Mouse (Mus musculus) small intestine, adult 2 months (tissue): Measurements from ENCODE around the gene Mecr. TPM values are rescaled to one million over a fixed set of nuclear protein-coding genes. Genes with fewer than 3 reads are reported as not detected.

Source experiments
- H3K27ac ChIP-seq: fragments of 200-500 bp; 2 replicates; pipeline ENCODE4 v1.5.1; 2012; ENCODE audit warnings: low read depth, low read length, control low read depth, inconsistent platforms; ENCODE audit not compliant: insufficient read depth
- H3K27me3 ChIP-seq: fragments of 200-500 bp; 2 replicates; pipeline ENCODE4 v1.6.1; 2012; ENCODE audit warnings: mild to moderate bottlenecking, moderate library complexity, low read length, inconsistent platforms; ENCODE audit not compliant: control insufficient read depth, insufficient read depth
- H3K36me3 ChIP-seq: fragments of 200-500 bp; 2 replicates; pipeline ENCODE4 v1.6.1; 2012; ENCODE audit warnings: mild to moderate bottlenecking, low read length, control low read depth, inconsistent platforms; ENCODE audit not compliant: control insufficient read depth, insufficient read depth
- H3K4me1 ChIP-seq: fragments of 200-500 bp; 2 replicates; pipeline ENCODE4 v1.6.1; 2012; ENCODE audit warnings: low read length, inconsistent platforms, mixed read lengths; ENCODE audit not compliant: control insufficient read depth, insufficient read depth, insufficient read length
- H3K4me3 ChIP-seq: fragments of 200-500 bp; 2 replicates; pipeline ENCODE4 v1.5.1; 2012; ENCODE audit warnings: low read depth, mild to moderate bottlenecking, control low read depth, inconsistent platforms, low read length, moderate library complexity
- CTCF ChIP-seq: fragments of 200-500 bp; IDR thresholded peaks from 2 replicates; pipeline ENCODE4 v1.5.1; 2012; ENCODE audit warnings: low read depth, mild to moderate bottlenecking, control low read depth, inconsistent platforms, low read length, moderate library complexity, mixed read lengths; ENCODE audit not compliant: insufficient replicate concordance, insufficient read length; ENCODE audit errors: extremely low read depth
- POLR2A ChIP-seq: fragments of 200-500 bp; IDR thresholded peaks from 2 replicates; pipeline ENCODE4 v1.6.1; 2012; ENCODE audit warnings: low read depth, mild to moderate bottlenecking, control low read depth, inconsistent platforms, low read length, moderate library complexity
- WGBS: fragments of 180-500 bp; shearing (Covaris S2); methylation state at CpG from one replicate; pipeline ENCODE4 v1.1.7; 2018; 5-methylcytosine and 5-hydroxymethylcytosine counted together
- polyA plus RNA-seq: library from polyadenylated mRNA; depleted of rRNA; stranded (reverse); fragments of >200 nt; gene quantifications from 2 replicates; pipeline ENCODE4 v1.2.3, GENCODE M21; 2012

The Mecr gene
- polyA plus RNA-seq, 1 experiment, result 20.9 TPM

DNA sequence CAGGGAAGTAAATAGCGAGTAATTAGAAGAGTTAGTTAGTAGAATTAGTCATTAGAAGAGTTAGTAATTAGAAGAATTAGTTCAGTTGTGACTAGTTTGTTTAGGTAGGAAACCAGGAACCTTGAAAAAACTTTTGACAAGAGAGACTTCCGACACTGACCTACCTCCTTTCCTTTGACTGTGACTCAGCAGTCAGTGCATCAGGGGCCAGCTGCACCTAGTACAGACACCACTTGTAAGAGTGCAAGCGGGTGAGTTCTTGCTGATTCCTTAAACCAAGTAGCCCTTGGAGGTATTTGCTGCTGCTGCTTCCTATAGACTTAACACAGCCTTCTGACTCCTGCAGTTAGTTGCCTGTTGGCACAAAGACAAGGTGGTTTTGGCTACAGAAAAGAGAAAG, 47.4 kb downstream of the Mecr start:
- 77% methylated on average over 3 of the region's 3 CpGs for WGBS
- no peak overlapping the region for H3K27ac ChIP-seq
- no peak overlapping the region for H3K4me3 ChIP-seq
- peaks cover 59% of the 10 kb centered on the region for H3K36me3 ChIP-seq
- H3K27me3 ChIP-seq, result no peaks in the 10 kb centered on the region
- H3K4me1 ChIP-seq, result no peaks in the 10 kb centered on the region
- TF ChIP-seq CTCF, result no peak
- no peak for TF ChIP-seq POLR2A

GRCm38 (mm10) chr4:131897109-131897508, 53.8 kb downstream of the Mecr start:
- no peak overlapping the region for H3K4me3 ChIP-seq
- peaks cover 75% of the 10 kb centered on the region for H3K36me3 ChIP-seq
- no peaks in the 10 kb centered on the region for H3K27me3 ChIP-seq
- peaks cover 4% of the 10 kb centered on the region for H3K4me1 ChIP-seq
- WGBS, result 89% methylated on average over 5 of the region's 5 CpGs
- peak overlapping the region; percentile 89 for H3K27ac ChIP-seq
- no peak for TF ChIP-seq POLR2A
- no peak for TF ChIP-seq CTCF

GRCm38 (mm10) chr4:131897787-131898186, 54.5 kb downstream of the Mecr start:
- 45% methylated on average over 8 of the region's 8 CpGs for WGBS
- Histone ChIP-seq H3K4me1 (peaks cover 4% of the 10 kb centered on the region), H3K36me3 (peaks cover 71% of the 10 kb centered on the region), H3K4me3 (no peak overlapping the region), H3K27ac (peak overlapping the region; percentile 89), H3K27me3 (no peaks in the 10 kb centered on the region)
- TF ChIP-seq POLR2A (no peak), CTCF (no peak)

GRCm38 (mm10) chr4:131898503-131899179, 55.4 kb downstream of the Mecr start:
- Histone ChIP-seq H3K27ac (no peak overlapping the region), H3K4me1 (peaks cover 4% of the 10 kb centered on the region), H3K36me3 (peaks cover 63% of the 10 kb centered on the region), H3K4me3 (no peak overlapping the region), H3K27me3 (no peaks in the 10 kb centered on the region)
- 87% methylated on average over 12 of the region's 12 CpGs for WGBS
- TF ChIP-seq POLR2A (no peak), CTCF (no peak)

DNA sequence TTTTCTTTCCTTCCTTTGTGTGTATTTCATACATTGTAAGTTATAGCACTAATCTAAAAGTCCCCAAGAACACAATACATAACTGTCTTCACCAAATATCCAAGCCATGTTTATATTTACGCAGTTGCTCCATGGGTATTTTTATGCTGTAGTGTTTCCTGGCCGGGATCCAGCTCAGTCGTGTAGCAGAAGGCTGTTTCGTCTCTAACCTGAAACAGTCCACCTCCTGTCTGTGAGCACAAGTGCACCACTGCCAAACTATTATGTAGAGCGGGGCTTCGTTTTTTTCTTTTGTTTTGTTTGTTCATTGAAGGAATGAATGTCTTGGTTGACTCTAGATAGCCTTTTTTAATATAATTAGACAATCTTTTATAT, 55.9 kb downstream of the Mecr start:
- Histone ChIP-seq H3K27ac (no peak overlapping the region), H3K27me3 (no peaks in the 10 kb centered on the region), H3K4me1 (peaks cover 4% of the 10 kb centered on the region), H3K4me3 (no peak overlapping the region), H3K36me3 (peaks cover 59% of the 10 kb centered on the region)
- TF ChIP-seq CTCF, result no peak
- 74% methylated on average over 6 of the region's 6 CpGs for WGBS

DNA sequence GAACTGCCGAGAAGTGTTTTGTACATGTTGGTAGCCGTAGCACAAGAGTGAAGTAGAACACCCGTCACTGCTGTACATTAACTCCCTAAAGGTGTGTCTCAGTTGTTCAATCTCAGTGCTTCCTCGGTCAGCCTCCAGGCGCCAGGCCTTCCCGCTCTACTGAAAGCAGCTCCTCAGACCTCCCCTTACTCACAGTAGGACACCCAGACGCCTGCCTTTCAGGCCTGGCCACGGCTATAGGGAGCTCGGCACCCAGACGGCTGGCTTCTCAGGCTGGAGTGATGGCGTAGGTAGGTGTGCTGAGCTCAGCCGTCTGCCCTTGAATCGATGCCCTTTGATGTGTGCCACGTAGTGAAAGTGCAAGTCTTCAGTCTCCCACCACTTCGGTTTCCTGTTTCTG, 57.8 kb downstream of the Mecr start:
- WGBS, result 89% methylated on average over 15 of the region's 15 CpGs
- H3K4me3 ChIP-seq, result no peak overlapping the region
- H3K4me1 ChIP-seq, result peaks cover 4% of the 10 kb centered on the region
- peaks cover 48% of the 10 kb centered on the region for H3K36me3 ChIP-seq
- no peak for TF ChIP-seq POLR2A
- no peak for TF ChIP-seq CTCF
- no peaks in the 10 kb centered on the region for H3K27me3 ChIP-seq
- H3K27ac ChIP-seq, result no peak overlapping the region

- Histone ChIP-seq H3K27me3 (no peaks in the 10 kb centered on the region), H3K27ac (no peak overlapping the region), H3K36me3 (peaks cover 28% of the 10 kb centered on the region), H3K4me1 (no peaks in the 10 kb centered on the region), H3K4me3 (no peak overlapping the region)
- 55% methylated on average over 8 of the region's 8 CpGs for WGBS
- peak; percentile 49; the same call in 1 of the 2 replicates for TF ChIP-seq CTCF
- no peak for TF ChIP-seq POLR2A
Observed at GRCm38 (mm10) chr4:131904478-131904877, 61.2 kb downstream of the Mecr start.
